Mouse (Mus musculus) MEL (cell line): ENCODE data around the gene Gpr61. TPM values are rescaled to one million over a fixed set of nuclear protein-coding genes. Genes with fewer than 3 reads are reported as not detected.
A peak's percentile ranks its signal among the peaks of the same experiment; 100 is the strongest.

ENCODE experiments used
- DNase-seq: peaks from one replicate; pipeline ENCODE4 v3.0.0; 2011; ENCODE audit warnings: low read depth, low spot score
- H3K27ac ChIP-seq: 2 replicates; pipeline ENCODE4 v1.5.1; 2012; ENCODE audit warnings: low read depth, mild to moderate bottlenecking, control low read depth, low read length, moderate library complexity; ENCODE audit not compliant: control insufficient read depth
- H3K27me3 ChIP-seq, 2 experiments: fragments of 150-350 bp in 1 of 2; sonication (generic) in 1 of 2; 2 replicates each; pipeline ENCODE4 v1.6.1; 2012; ENCODE audit warnings: low read length in 2 of 2, mild to moderate bottlenecking in 2 of 2, improper control_type of control experiment in 1 of 2, moderate library complexity in 1 of 2; ENCODE audit not compliant: insufficient read depth in 2 of 2, control insufficient read depth in 1 of 2
- H3K36me3 ChIP-seq, 2 experiments: 2 replicates each; pipeline ENCODE4 v1.6.1; 2012 to 2014; ENCODE audit warnings: low read length in 2 of 2, improper control_type of control experiment in 1 of 2, inconsistent platforms in 1 of 2, mild to moderate bottlenecking in 1 of 2; ENCODE audit not compliant: insufficient read depth in 2 of 2, control insufficient read depth in 1 of 2
- H3K4me1 ChIP-seq, 2 experiments: fragments of 150-350 bp in 1 of 2; sonication (generic) in 1 of 2; 2 replicates each; pipeline ENCODE4 v1.6.1; 2012; ENCODE audit warnings: low read length in 2 of 2, improper control_type of control experiment in 1 of 2, mild to moderate bottlenecking in 1 of 2; ENCODE audit not compliant: insufficient read depth in 2 of 2, control insufficient read depth in 1 of 2
- H3K4me3 ChIP-seq, 2 experiments: fragments of 150-350 bp in 1 of 2; sonication (generic) in 1 of 2; 2 replicates each; pipeline ENCODE4 v1.5.1; 2012; ENCODE audit warnings: low read depth in 2 of 2, low read length in 2 of 2, mild to moderate bottlenecking in 2 of 2, moderate library complexity in 2 of 2, control low read depth in 1 of 2, improper control_type of control experiment in 1 of 2; ENCODE audit not compliant: control insufficient read depth in 1 of 2, insufficient read depth in 1 of 2
- H3K79me2 ChIP-seq: 2 replicates; pipeline ENCODE4 v1.6.1; 2012; ENCODE audit warnings: mild to moderate bottlenecking, low read length, moderate library complexity; ENCODE audit not compliant: control insufficient read depth, poor library complexity, insufficient read depth
- H3K9ac ChIP-seq: 2 replicates; pipeline ENCODE4 v1.6.1; 2012; ENCODE audit warnings: low read depth, mild to moderate bottlenecking, control low read depth, low read length, moderate library complexity; ENCODE audit not compliant: control insufficient read depth, poor library complexity, severe bottlenecking
- H3K9me3 ChIP-seq: fragments of 150-350 bp; sonication (generic); replicated peaks from 2 replicates; pipeline ENCODE4 v1.6.1; 2012; ENCODE audit warnings: mild to moderate bottlenecking, low read length, improper control_type of control experiment, moderate library complexity; ENCODE audit not compliant: insufficient read depth
- BHLHE40 ChIP-seq: IDR thresholded peaks from 2 replicates; pipeline ENCODE4 v1.6.1; 2012; ENCODE audit warnings: low read depth, mild to moderate bottlenecking, inconsistent platforms, low read length, improper control_type of control experiment, borderline replicate concordance
- CHD1 ChIP-seq: IDR thresholded peaks from 2 replicates; pipeline ENCODE4 v1.6.1; 2012; ENCODE audit warnings: low read depth, mild to moderate bottlenecking, inconsistent platforms, low read length, improper control_type of control experiment
- CTCF ChIP-seq, 3 experiments: IDR thresholded peaks in 2 of 3; conservative IDR thresholded peaks in 1 of 3; 2 replicates each; pipeline ENCODE4 v1.5.1; 2011 to 2012; ENCODE audit warnings: low read length in 3 of 3, low read depth in 2 of 3, mild to moderate bottlenecking in 2 of 3, improper control_type of control experiment in 1 of 3, inconsistent platforms in 1 of 3, mixed read lengths in 1 of 3, moderate library complexity in 1 of 3; ENCODE audit not compliant: control insufficient read depth in 1 of 3, insufficient read depth in 1 of 3, poor library complexity in 1 of 3, severe bottlenecking in 1 of 3
- E2F4 ChIP-seq: IDR thresholded peaks from 2 replicates; pipeline ENCODE4 v1.6.1; 2011; ENCODE audit warnings: low read depth, low read length, improper control_type of control experiment, borderline replicate concordance
- ELF1 ChIP-seq: IDR thresholded peaks from 2 replicates; pipeline ENCODE4 v1.6.1; 2014; ENCODE audit warnings: low read depth, mild to moderate bottlenecking, inconsistent platforms, low read length, improper control_type of control experiment, moderate library complexity
- ETS1 ChIP-seq: IDR thresholded peaks from 2 replicates; pipeline ENCODE4 v1.6.1; 2012; ENCODE audit warnings: low read depth, mild to moderate bottlenecking, inconsistent platforms, low read length, improper control_type of control experiment, moderate library complexity
- GABPA ChIP-seq: IDR thresholded peaks from 2 replicates; pipeline ENCODE4 v1.6.1; 2012; ENCODE audit warnings: low read depth, mild to moderate bottlenecking, inconsistent platforms, low read length, improper control_type of control experiment, moderate library complexity
- HCFC1 ChIP-seq: IDR thresholded peaks from 2 replicates; pipeline ENCODE4 v1.6.1; 2012; ENCODE audit warnings: low read depth, mild to moderate bottlenecking, inconsistent platforms, low read length, improper control_type of control experiment, moderate library complexity
- JUND ChIP-seq: IDR thresholded peaks from 2 replicates; pipeline ENCODE4 v1.6.1; 2011; ENCODE audit warnings: low read depth, mild to moderate bottlenecking, improper control_type of control experiment, low read length
- MAFK ChIP-seq: IDR thresholded peaks from 2 replicates; pipeline ENCODE4 v1.6.1; 2011; ENCODE audit warnings: low read depth, mild to moderate bottlenecking, low read length, improper control_type of control experiment, borderline replicate concordance
- NRF1 ChIP-seq: IDR thresholded peaks from 2 replicates; pipeline ENCODE4 v1.6.1; 2014; ENCODE audit warnings: low read depth, mild to moderate bottlenecking, inconsistent platforms, low read length, improper control_type of control experiment, moderate library complexity; ENCODE audit not compliant: poor library complexity, insufficient read depth, severe bottlenecking
- POLR2A ChIP-seq, 2 experiments: IDR thresholded peaks; 2 replicates each; pipeline ENCODE4 v1.6.1; 2011 to 2012; ENCODE audit warnings: low read length in 2 of 2, mild to moderate bottlenecking in 2 of 2, control low read depth in 1 of 2, improper control_type of control experiment in 1 of 2, low read depth in 1 of 2, moderate library complexity in 1 of 2; ENCODE audit not compliant: control insufficient read depth in 1 of 2, insufficient read depth in 1 of 2, poor library complexity in 1 of 2
- POLR2AphosphoS2 ChIP-seq: IDR thresholded peaks from 2 replicates; pipeline ENCODE4 v1.6.1; 2011; ENCODE audit warnings: low read length, improper control_type of control experiment
- POLR2AphosphoS5 ChIP-seq: IDR thresholded peaks from 2 replicates; pipeline ENCODE4 v1.6.1; 2012; ENCODE audit warnings: low read depth, borderline replicate concordance, mild to moderate bottlenecking, inconsistent platforms, low read length, moderate library complexity, mixed read lengths
- RAD21 ChIP-seq: IDR thresholded peaks from 2 replicates; pipeline ENCODE4 v1.6.1; 2011; ENCODE audit warnings: mild to moderate bottlenecking, low read depth, low read length, improper control_type of control experiment
- SIN3A ChIP-seq: IDR thresholded peaks from 2 replicates; pipeline ENCODE4 v1.6.1; 2012; ENCODE audit warnings: low read length, improper control_type of control experiment, inconsistent platforms
- SMC3 ChIP-seq: IDR thresholded peaks from 2 replicates; pipeline ENCODE4 v1.6.1; 2011; ENCODE audit warnings: low read depth, low read length, improper control_type of control experiment
- TAL1 ChIP-seq: IDR thresholded peaks from 2 replicates; pipeline ENCODE4 v1.6.1; 2012; ENCODE audit warnings: mild to moderate bottlenecking, inconsistent platforms, low read length, moderate library complexity, mixed read lengths
- TCF12 ChIP-seq: IDR thresholded peaks from 2 replicates; pipeline ENCODE4 v1.6.1; 2014; ENCODE audit warnings: low read depth, mild to moderate bottlenecking, inconsistent platforms, low read length, improper control_type of control experiment, moderate library complexity
- UBTF ChIP-seq: IDR thresholded peaks from 2 replicates; pipeline ENCODE4 v1.6.1; 2012; ENCODE audit warnings: low read depth, mild to moderate bottlenecking, inconsistent platforms, low read length, improper control_type of control experiment, moderate library complexity, borderline replicate concordance; ENCODE audit not compliant: insufficient read depth
- USF1 ChIP-seq: IDR thresholded peaks from 2 replicates; pipeline ENCODE4 v1.6.1; 2014; ENCODE audit warnings: low read depth, mild to moderate bottlenecking, inconsistent platforms, low read length, improper control_type of control experiment, moderate library complexity
- ZMIZ1 ChIP-seq: IDR thresholded peaks from 2 replicates; pipeline ENCODE4 v1.6.1; 2012; ENCODE audit warnings: low read depth, mild to moderate bottlenecking, inconsistent platforms, low read length, improper control_type of control experiment, moderate library complexity
- ZNF384 ChIP-seq: IDR thresholded peaks from 2 replicates; pipeline ENCODE4 v1.6.1; 2012; ENCODE audit warnings: low read depth, mild to moderate bottlenecking, inconsistent platforms, low read length, improper control_type of control experiment
- polyA plus RNA-seq, 2 experiments: library from polyadenylated mRNA; stranded (reverse) in 1 of 2; unstranded in 1 of 2; fragments of >175 nt in 1 of 2; fragments of >200 nt in 1 of 2; gene quantifications; 2 replicates each; pipeline versions ENCODE4 v1.2.1 to v1.2.4; 2012; ENCODE audit warnings: low replicate concordance in 2 of 2, low read depth in 1 of 2; ENCODE audit not compliant: insufficient read length in 2 of 2, insufficient read depth in 1 of 2, missing spikeins in 1 of 2
- total RNA-seq: library from RNA; depleted of rRNA; stranded (reverse); fragments of 300-350 nt; gene quantifications from 2 replicates; pipeline ENCODE4 v1.2.3, GENCODE M21; 2012

The Gpr61 gene
- total and polyA plus RNA-seq, 3 experiments: 0.04 to 0.07 TPM; not detected in 1

DNA sequence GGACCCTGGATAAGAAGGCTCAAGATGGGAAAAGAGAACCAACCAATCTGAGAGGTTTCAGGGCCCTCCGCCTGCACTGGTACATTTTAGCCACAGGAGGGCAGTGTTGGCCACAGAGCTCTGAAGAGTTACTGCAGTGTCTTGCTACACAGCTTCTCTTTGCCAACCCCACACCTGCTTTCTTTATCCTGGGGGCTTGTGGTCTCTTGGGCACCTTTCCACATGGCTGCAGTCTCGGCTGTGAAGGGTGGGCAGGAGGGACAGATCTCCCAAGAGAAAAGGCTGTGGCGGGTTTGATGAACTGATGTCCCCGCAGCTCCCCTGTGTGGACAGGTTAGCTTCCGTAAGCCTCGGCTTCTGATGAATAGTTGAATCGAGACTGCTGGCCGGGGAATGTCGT lies 10.1 kb upstream of the Gpr61 start (continued):
- TF ChIP-seq ELF1 (no peak), CHD1 (no peak), RAD21 (peak; percentile 92)

DNA sequence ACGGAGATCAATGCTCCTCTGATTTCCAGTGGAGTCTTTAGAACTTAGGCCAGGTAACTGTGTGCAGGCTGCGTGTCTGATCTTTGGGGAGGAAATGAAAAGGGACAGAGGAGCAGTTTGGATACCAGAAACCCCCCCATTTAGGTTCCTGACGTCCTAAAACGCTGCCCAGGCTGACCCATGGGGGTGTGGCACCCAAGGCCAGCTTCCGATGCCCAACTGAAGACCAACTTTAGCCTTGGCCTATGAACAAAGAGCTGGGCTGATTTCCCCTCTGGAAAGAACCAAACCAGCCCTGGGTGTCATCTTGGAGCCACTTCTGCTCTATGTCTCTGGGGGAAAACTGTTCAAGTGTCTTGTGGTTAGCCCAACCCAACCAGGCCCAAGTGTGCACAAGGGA lies 9.4 kb upstream of the Gpr61 start:
- H3K27ac ChIP-seq: no peak overlapping the region
- H3K27me3 ChIP-seq: peaks cover 4 to 13% of the 10 kb centered on the region in 2 experiments; a peak in 3 of 4 replicates
- H3K4me3 ChIP-seq: no peak overlapping the region
- no peaks in the 10 kb centered on the region for H3K36me3 ChIP-seq
- no peaks in the 10 kb centered on the region for H3K79me2 ChIP-seq
- DNase-seq: no peak
- TF ChIP-seq POLR2AphosphoS2: no peak
- H3K4me1 ChIP-seq: no peaks in the 10 kb centered on the region
- H3K9me3 ChIP-seq: no peaks in the 10 kb centered on the region
- H3K9ac ChIP-seq: no peak overlapping the region

- no peak overlapping the region for H3K27ac ChIP-seq
- no peaks in the 10 kb centered on the region for H3K4me1 ChIP-seq
- no peak overlapping the region for H3K9ac ChIP-seq
- TF ChIP-seq ETS1: no peak
- TF ChIP-seq POLR2AphosphoS2: no peak
- TF ChIP-seq TAL1: no peak
- no peak for TF ChIP-seq ZNF384
- TF ChIP-seq RAD21: no peak
- TF ChIP-seq SIN3A: no peak
- no peak for TF ChIP-seq NRF1
- no peak for TF ChIP-seq HCFC1
- no peak for TF ChIP-seq POLR2A (IDR thresholded peaks at IDR 0.05; ENCODE audit: control insufficient read depth in 1 of 2, insufficient read depth in 1 of 2, low read depth in 1 of 2, low read length in 2 of 2, poor library complexity in 1 of 2)
- no peak for TF ChIP-seq POLR2AphosphoS5
- TF ChIP-seq JUND: no peak
- H3K79me2 ChIP-seq: no peaks in the 10 kb centered on the region
- H3K36me3 ChIP-seq: no peaks in the 10 kb centered on the region
- H3K4me3 ChIP-seq: no peak overlapping the region
- H3K9me3 ChIP-seq: no peaks in the 10 kb centered on the region
- no peak for DNase-seq
- peaks cover 5 to 21% of the 10 kb centered on the region in 2 experiments for H3K27me3 ChIP-seq
These were observed 3.8 kb upstream of the Gpr61 start for GRCm38 (mm10) chr3:108158383-108159037.

DNA sequence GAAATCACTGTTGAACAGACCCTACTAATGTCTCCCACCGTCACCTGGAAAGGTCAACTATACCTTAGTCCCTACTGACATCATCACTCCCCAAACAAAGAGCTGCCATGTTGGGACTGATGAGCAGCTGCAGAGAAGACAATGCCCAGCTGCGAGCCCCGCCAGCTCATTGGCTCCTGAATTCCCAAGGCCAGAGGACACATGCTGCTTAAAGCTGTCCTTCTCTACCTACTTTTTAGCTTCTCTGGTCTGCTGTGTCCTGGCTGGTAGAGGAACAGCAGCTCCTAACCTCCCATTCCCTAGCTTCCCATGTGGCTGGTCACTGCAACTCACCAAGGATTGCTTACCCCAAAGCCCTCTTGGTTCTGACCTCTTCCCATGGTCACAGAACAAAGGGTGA lies 2.4 kb downstream of the Gpr61 start:
- H3K9ac ChIP-seq: no peak overlapping the region
- H3K36me3 ChIP-seq: 0 out of 4 replicates have a peak, but pooled peaks cover 0 to 2% of the 10 kb centered on the region in 2 experiments
- H3K4me3 ChIP-seq: no peak overlapping the region
- H3K27ac ChIP-seq: no peak overlapping the region
- peaks cover 0 to 3% of the 10 kb centered on the region in 2 experiments; a peak in 1 of 4 replicates for H3K4me1 ChIP-seq
- H3K9me3 ChIP-seq: no peaks in the 10 kb centered on the region
- H3K27me3 ChIP-seq: peaks cover 2 to 7% of the 10 kb centered on the region in 2 experiments; a peak in 2 of 4 replicates
- H3K79me2 ChIP-seq: no peaks in the 10 kb centered on the region
- no peak for TF ChIP-seq E2F4
- no peak for TF ChIP-seq ZMIZ1
- TF ChIP-seq SMC3: no peak
- TF ChIP-seq MAFK: no peak
- TF ChIP-seq NRF1: no peak
- TF ChIP-seq CHD1: no peak
- no peak for TF ChIP-seq GABPA
- TF ChIP-seq POLR2AphosphoS5: no peak
- no peak for TF ChIP-seq JUND
- no peak for TF ChIP-seq USF1
- TF ChIP-seq HCFC1: no peak
- no peak for TF ChIP-seq BHLHE40
- no peak for TF ChIP-seq CTCF (IDR thresholded peaks at IDR 0.05 in 2 of 3, conservative IDR thresholded peaks at IDR 0.05 in 1 of 3; ENCODE audit: control insufficient read depth in 1 of 3, insufficient read depth in 1 of 3, low read depth in 2 of 3, low read length in 3 of 3, poor library complexity in 1 of 3, severe bottlenecking in 1 of 3)
- no peak for TF ChIP-seq ELF1
- no peak for TF ChIP-seq UBTF
- no peak for TF ChIP-seq TCF12
- DNase-seq: no peak
